Mouse (Mus musculus) limb, embryonic 14.5 days (tissue): ENCODE measurements around the gene Gjc2. TPM values are rescaled to one million over a fixed set of nuclear protein-coding genes. Genes with fewer than 3 reads are reported as not detected.
A peak's percentile ranks its signal among the peaks of the same experiment; 100 is the strongest.

Experiments
- ATAC-seq: fragments of 200-750 bp; cut with Nextera tagmentation; 2 replicates; pipeline ENCODE4 v1.8.0; 2017; ENCODE audit warnings: low read depth, moderate number of reproducible peaks, moderate TSS enrichment; ENCODE audit not compliant: low FRiP score
- DNase-seq: peaks from one replicate; pipeline ENCODE4 v3.0.0-alpha.2; 2015; ENCODE audit warnings: low spot score
- H3K27ac ChIP-seq: fragments of 300-500 bp; sonication (generic); replicated peaks from 2 replicates; pipeline ENCODE4 v1.5.1; 2014; ENCODE audit warnings: low read depth, mild to moderate bottlenecking, low read length, moderate library complexity, mixed read lengths
- H3K27me3 ChIP-seq: fragments of 300-500 bp; sonication (generic); 2 replicates; pipeline ENCODE4 v1.6.1; 2014; ENCODE audit warnings: low read length, mixed read lengths; ENCODE audit not compliant: control insufficient read depth, insufficient read depth
- H3K36me3 ChIP-seq: fragments of 300-500 bp; sonication (generic); 2 replicates; pipeline ENCODE4 v1.6.1; 2014; ENCODE audit warnings: mild to moderate bottlenecking, low read length, moderate library complexity, mixed read lengths; ENCODE audit not compliant: control insufficient read depth, insufficient read depth
- H3K4me1 ChIP-seq: fragments of 300-500 bp; sonication (generic); 2 replicates; pipeline ENCODE4 v1.6.1; 2014; ENCODE audit warnings: antibody characterized with exemption, low read length, mixed read lengths; ENCODE audit not compliant: control insufficient read depth, insufficient read depth
- H3K4me2 ChIP-seq: fragments of 300-500 bp; sonication (generic); replicated peaks from 2 replicates; pipeline ENCODE4 v1.6.1; 2014; ENCODE audit warnings: low read depth, mild to moderate bottlenecking, low read length, moderate library complexity; ENCODE audit not compliant: severe bottlenecking
- H3K4me3 ChIP-seq: fragments of 300-500 bp; sonication (generic); replicated peaks from 2 replicates; pipeline ENCODE4 v1.5.1; 2014; ENCODE audit warnings: low read length
- H3K9ac ChIP-seq: fragments of 300-500 bp; sonication (generic); 2 replicates; pipeline ENCODE4 v1.6.1; 2014; ENCODE audit warnings: mild to moderate bottlenecking, low read depth, low read length, moderate library complexity; ENCODE audit not compliant: severe bottlenecking
- H3K9me3 ChIP-seq: fragments of 300-500 bp; sonication (generic); 2 replicates; pipeline ENCODE4 v1.6.1; 2016; ENCODE audit warnings: low read length; ENCODE audit not compliant: control insufficient read depth
- POLR2A ChIP-seq: fragments of 200-500 bp; IDR thresholded peaks from 2 replicates; pipeline ENCODE4 v1.8.0; 2012; ENCODE audit warnings: inconsistent platforms, mild to moderate bottlenecking, moderate library complexity, borderline replicate concordance; ENCODE audit not compliant: insufficient read depth, insufficient read length; ENCODE audit errors: extremely low read depth
- WGBS: fragments of 180-500 bp; shearing (Covaris S2); extraction: QIAGEN DNeasy Blood & Tissue Kit; methylation state at CpG from one replicate; pipeline ENCODE4 v1.1.7; 2014; 5-methylcytosine and 5-hydroxymethylcytosine counted together
- polyA plus RNA-seq, 2 experiments: library from polyadenylated mRNA; depleted of rRNA in 1 of 2; stranded (reverse) in 1 of 2; unstranded in 1 of 2; fragments of >200 nt; fragmentation: Nextera tagmentation in 1 of 2; extraction: Ambion mirVana in 1 of 2; gene quantifications; 2 replicates each; pipeline versions ENCODE4 v1.2.1 to v1.2.3; 2012 to 2014

Gjc2 gene
- polyA plus RNA-seq, 2 experiments = 0.36 to 0.78 TPM

DNA sequence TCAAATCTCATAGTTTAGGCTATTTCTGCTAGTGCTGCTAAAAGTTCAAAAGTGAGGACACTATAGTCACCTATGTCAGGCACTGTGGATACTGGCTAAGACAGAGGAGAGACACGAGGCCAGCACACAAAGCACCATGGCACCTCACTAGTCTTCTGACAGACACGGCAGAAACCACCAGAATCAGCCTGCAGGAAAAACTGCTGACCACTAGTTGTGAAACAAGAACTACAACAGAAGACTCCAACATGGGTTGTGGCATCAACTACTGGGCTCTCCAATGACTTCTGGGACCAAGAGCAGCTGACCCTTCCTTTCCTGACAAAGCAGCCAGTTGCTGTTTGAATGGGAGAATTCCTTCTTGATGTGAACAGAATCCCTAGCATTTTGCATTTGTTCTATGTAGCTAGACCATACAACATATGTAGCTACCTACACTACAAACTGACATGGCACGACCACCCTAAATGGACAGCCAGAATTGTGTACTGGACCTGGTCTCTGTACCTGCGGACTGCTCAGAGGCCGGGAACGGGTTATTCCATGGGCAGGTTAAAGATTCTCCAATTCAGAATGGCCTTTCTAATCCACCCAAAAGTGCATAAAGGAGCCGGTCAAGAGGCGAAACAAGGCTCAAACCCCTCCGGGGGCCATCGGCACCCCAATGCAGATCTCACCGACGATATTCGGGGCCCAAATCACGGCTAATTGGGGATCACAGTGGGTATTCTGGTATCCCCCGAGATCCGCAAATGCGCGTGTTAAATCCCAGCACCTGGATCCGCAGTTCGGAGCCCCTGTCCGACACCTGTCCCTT is 44.0 kb upstream of the Gjc2 start:
- ATAC-seq (no peak), DNase-seq (no peak)
- Histone ChIP-seq H3K9me3 (no peaks in the 10 kb centered on the region), H3K4me2 (peak overlapping the region; percentile 77), H3K27ac (peak overlapping the region; percentile 98), H3K36me3 (peaks cover 20% of the 10 kb centered on the region), H3K9ac (peak overlapping the region; percentile 100), H3K4me1 (peaks cover 35% of the 10 kb centered on the region), H3K4me3 (peak overlapping the region; percentile 100), H3K27me3 (no peaks in the 10 kb centered on the region)
- no peak for TF ChIP-seq POLR2A
- WGBS = 6% methylated on average over 21 of the region's 21 CpGs

DNA sequence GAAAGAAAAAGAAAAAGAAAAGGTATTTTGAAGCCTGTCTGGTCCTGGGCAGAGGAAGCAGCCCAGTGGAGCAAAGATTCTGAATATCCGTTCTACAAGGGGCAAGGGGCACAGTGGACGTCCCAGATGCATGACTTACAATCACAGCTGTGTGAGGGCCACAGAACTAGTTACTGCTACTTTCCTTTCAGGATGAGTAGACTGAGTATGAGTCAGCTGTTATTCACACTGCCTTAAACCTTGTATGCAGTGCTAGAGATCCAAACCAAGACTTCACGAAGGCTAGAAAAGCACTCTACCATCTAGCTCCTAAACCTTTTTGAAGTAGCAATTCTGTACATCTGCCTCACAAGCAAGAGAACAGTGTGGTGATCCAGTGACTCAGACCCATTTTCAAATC is 43.2 kb upstream of the Gjc2 start:
- Histone ChIP-seq H3K4me2 (peak overlapping the region; percentile 77), H3K4me1 (peaks cover 35% of the 10 kb centered on the region), H3K9me3 (no peaks in the 10 kb centered on the region), H3K36me3 (peaks cover 20% of the 10 kb centered on the region), H3K27me3 (no peaks in the 10 kb centered on the region), H3K4me3 (peak overlapping the region; percentile 100), H3K27ac (no peak overlapping the region), H3K9ac (peak overlapping the region; percentile 100)
- no peak for DNase-seq
- no peak for ATAC-seq
- TF ChIP-seq POLR2A = no peak
- 49% methylated on average over 3 of the region's 3 CpGs for whole genome bisulfite sequencing

DNA sequence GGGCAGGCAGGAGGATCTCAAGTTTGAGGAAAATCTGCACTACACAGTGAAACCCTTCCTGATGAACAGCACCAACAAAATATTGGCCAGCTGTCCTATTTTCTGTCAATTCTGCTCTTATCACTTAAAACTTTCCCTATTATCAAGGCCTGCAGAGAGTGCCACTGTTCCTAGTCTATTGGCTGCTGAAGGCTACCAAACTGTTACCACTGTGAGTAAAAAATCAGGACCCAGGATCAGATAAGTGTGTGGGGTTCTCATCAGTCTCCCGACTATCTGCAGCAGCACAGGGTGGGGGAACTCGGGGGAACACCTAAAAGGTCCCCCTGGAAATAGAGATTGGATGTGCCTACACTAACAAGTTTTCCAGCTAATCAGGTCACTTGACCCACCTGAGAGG is 42.2 kb upstream of the Gjc2 start:
- Histone ChIP-seq H3K4me2 (peak overlapping the region; percentile 77; the same call in 1 of the 2 replicates), H3K9ac (peak overlapping the region; percentile 26; the same call in 1 of the 2 replicates), H3K4me3 (no peak overlapping the region), H3K9me3 (no peaks in the 10 kb centered on the region), H3K27ac (no peak overlapping the region), H3K4me1 (peaks cover 35% of the 10 kb centered on the region), H3K27me3 (no peaks in the 10 kb centered on the region), H3K36me3 (peaks cover 27% of the 10 kb centered on the region)
- no peak for DNase-seq
- no peak for ATAC-seq
- no peak for TF ChIP-seq POLR2A
- 67% methylated on average over 2 of the region's 2 CpGs for WGBS

DNA sequence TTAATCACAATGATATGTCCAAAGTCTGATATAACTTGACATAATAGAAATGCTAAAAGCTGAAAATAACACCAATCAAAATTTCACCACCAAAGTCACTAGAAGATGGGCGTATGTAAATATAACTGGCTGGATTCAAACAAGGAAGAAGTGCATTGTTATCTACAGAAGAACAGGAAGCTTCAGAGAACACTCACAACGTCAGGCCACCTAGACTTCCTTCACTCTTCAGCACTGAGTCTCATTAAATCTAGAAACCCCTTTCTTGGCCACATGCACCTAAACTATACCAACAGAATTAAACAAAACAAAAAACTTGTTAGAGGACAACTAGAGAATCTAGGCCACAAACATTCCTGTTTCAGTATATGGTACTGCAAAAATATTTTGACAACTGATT is 41.5 kb upstream of the Gjc2 start:
- no peak overlapping the region for H3K27ac ChIP-seq
- TF ChIP-seq POLR2A = no peak
- no peak overlapping the region for H3K9ac ChIP-seq
- DNase-seq (no peak), ATAC-seq (no peak)
- no peaks in the 10 kb centered on the region for H3K9me3 ChIP-seq
- H3K36me3 ChIP-seq = peaks cover 32% of the 10 kb centered on the region
- H3K4me2 ChIP-seq = no peak overlapping the region
- no peaks in the 10 kb centered on the region for H3K27me3 ChIP-seq
- WGBS = 70% methylated on average over 2 of the region's 2 CpGs
- peaks cover 35% of the 10 kb centered on the region for H3K4me1 ChIP-seq
- H3K4me3 ChIP-seq = no peak overlapping the region

DNA sequence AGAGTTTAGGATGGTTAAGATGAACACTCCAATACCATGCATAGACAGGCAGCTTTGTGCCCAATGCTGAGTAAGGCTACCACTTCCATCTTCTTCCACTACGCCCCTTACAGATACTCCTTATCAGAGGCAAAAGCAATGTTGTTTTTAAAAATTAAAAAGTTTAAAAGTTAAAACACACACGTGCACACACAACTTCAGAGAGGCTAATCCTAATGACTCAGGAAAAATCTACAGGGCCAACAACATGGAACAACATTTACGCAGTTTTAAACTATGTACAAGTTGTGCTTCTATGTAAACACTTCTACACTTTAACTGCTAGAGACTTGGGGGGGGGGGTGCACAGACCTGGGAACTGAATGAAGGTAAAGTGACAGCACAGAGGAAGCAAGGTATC is 41.0 kb upstream of the Gjc2 start:
- H3K4me1 ChIP-seq = peaks cover 35% of the 10 kb centered on the region
- WGBS = 90% methylated on average over 3 of the region's 3 CpGs
- H3K27me3 ChIP-seq = no peaks in the 10 kb centered on the region
- ATAC-seq (no peak), DNase-seq (no peak)
- H3K9ac ChIP-seq = no peak overlapping the region
- H3K4me3 ChIP-seq = no peak overlapping the region
- TF ChIP-seq POLR2A = no peak
- no peaks in the 10 kb centered on the region for H3K9me3 ChIP-seq
- no peak overlapping the region for H3K27ac ChIP-seq
- no peak overlapping the region for H3K4me2 ChIP-seq
- peaks cover 33% of the 10 kb centered on the region for H3K36me3 ChIP-seq
